Mouse (Mus musculus) cerebellum, adult 11-12 months (tissue): ENCODE measurements around the gene Csf2rb.
A peak's percentile ranks its signal among the peaks of the same experiment; 100 is the strongest.

Experiments
- DNase-seq: peaks from one replicate; pipeline ENCODE4 v3.0.0; 2022

The Csf2rb gene

GRCm38 (mm10) chr15:78380208-78380607 lies 54.7 kb downstream of the Csf2rb start:
- no peak for DNase-seq

GRCm38 (mm10) chr15:78380741-78381140 lies 55.2 kb downstream of the Csf2rb start:
- DNase-seq, result no peak

- no peak for DNase-seq
Observed at GRCm38 (mm10) chr15:78382115-78382514, 56.6 kb downstream of the Csf2rb start.

- peak; percentile 42 for DNase-seq
Observed at GRCm38 (mm10) chr15:78383450-78384219, 58.1 kb downstream of the Csf2rb start.

GRCm38 (mm10) chr15:78384220-78385116 lies 58.9 kb downstream of the Csf2rb start:
- no peak for DNase-seq

GRCm38 (mm10) chr15:78385564-78385963 lies 60.0 kb downstream of the Csf2rb start:
- DNase-seq, result no peak

- DNase-seq, result no peak
Observed at GRCm38 (mm10) chr15:78390855-78391254, 65.3 kb downstream of the Csf2rb start.

GRCm38 (mm10) chr15:78395478-78395962 lies 70.0 kb downstream of the Csf2rb start, which contains the start of gene Tex33:
Gene Tex33, minus strand, starts transcription at chr15:78395912.
- no peak for DNase-seq

- DNase-seq, result no peak
Observed at GRCm38 (mm10) chr15:78401345-78401744, 75.8 kb downstream of the Csf2rb start.

- DNase-seq, result peak; percentile 52
Observed at GRCm38 (mm10) chr15:78401921-78402320, 76.4 kb downstream of the Csf2rb start.

GRCm38 (mm10) chr15:78402423-78402822 lies 76.9 kb downstream of the Csf2rb start:
- peak; percentile 17 for DNase-seq

GRCm38 (mm10) chr15:78403301-78403741 lies 77.8 kb downstream of the Csf2rb start:
- DNase-seq, result peak; percentile 23
